Mouse (Mus musculus): ENCODE data around the gene Aamp. TPM values are rescaled to one million over a fixed set of nuclear protein-coding genes. Genes with fewer than 3 reads are reported as not detected.
A peak's percentile ranks its signal among the peaks of the same experiment; 100 is the strongest.

Gene Aamp
- polyA plus RNA-seq, 1 experiment = 201 TPM

GRCm38 (mm10) chr1:74285212-74286010, 873 bp upstream of the Aamp start:
- no peak for TF ChIP-seq CTCF (IDR thresholded peaks at IDR 0.05; ENCODE audit: borderline replicate concordance, control insufficient read depth, extremely low read depth, insufficient read depth, low read length, poor library complexity)
- no peak for TF ChIP-seq POLR2A (IDR thresholded peaks at IDR 0.05; ENCODE audit: control insufficient read depth, extremely low read depth, insufficient read depth, low read length, poor library complexity)
- WGBS = 7% methylated on average over 23 of the region's 23 CpGs
- Histone ChIP-seq H3K4me1 (replicated peaks; ENCODE audit: control insufficient read depth, insufficient read depth, low read length) (peaks cover 9% of the 10 kb centered on the region), H3K4me3 (ENCODE audit: control insufficient read depth, insufficient read depth, low read length) (peak overlapping the region; percentile 59), H3K27ac (ENCODE audit: control insufficient read depth, insufficient read depth, low read length) (no peak overlapping the region), H3K27me3 (ENCODE audit: control insufficient read depth, insufficient read depth, low read length) (no peaks in the 10 kb centered on the region), H3K36me3 (ENCODE audit: control insufficient read depth, insufficient read depth, low read length) (no peaks in the 10 kb centered on the region)
- DNase-seq = no peak

- Histone ChIP-seq H3K36me3 (ENCODE audit: control insufficient read depth, insufficient read depth, low read length) (no peaks in the 10 kb centered on the region), H3K27me3 (ENCODE audit: control insufficient read depth, insufficient read depth, low read length) (no peaks in the 10 kb centered on the region), H3K4me1 (replicated peaks; ENCODE audit: control insufficient read depth, insufficient read depth, low read length) (peaks cover 9% of the 10 kb centered on the region), H3K4me3 (ENCODE audit: control insufficient read depth, insufficient read depth, low read length) (peak overlapping the region; percentile 59), H3K27ac (ENCODE audit: control insufficient read depth, insufficient read depth, low read length) (no peak overlapping the region)
- 8% methylated on average over 15 of the region's 15 CpGs for WGBS
- TF ChIP-seq CTCF (IDR thresholded peaks at IDR 0.05; ENCODE audit: borderline replicate concordance, control insufficient read depth, extremely low read depth, insufficient read depth, low read length, poor library complexity) = no peak
- no peak for TF ChIP-seq POLR2A (IDR thresholded peaks at IDR 0.05; ENCODE audit: control insufficient read depth, extremely low read depth, insufficient read depth, low read length, poor library complexity)
- peak; percentile 68 for DNase-seq
These were observed 663 bp downstream of the Aamp start for GRCm38 (mm10) chr1:74283686-74284463.

DNA sequence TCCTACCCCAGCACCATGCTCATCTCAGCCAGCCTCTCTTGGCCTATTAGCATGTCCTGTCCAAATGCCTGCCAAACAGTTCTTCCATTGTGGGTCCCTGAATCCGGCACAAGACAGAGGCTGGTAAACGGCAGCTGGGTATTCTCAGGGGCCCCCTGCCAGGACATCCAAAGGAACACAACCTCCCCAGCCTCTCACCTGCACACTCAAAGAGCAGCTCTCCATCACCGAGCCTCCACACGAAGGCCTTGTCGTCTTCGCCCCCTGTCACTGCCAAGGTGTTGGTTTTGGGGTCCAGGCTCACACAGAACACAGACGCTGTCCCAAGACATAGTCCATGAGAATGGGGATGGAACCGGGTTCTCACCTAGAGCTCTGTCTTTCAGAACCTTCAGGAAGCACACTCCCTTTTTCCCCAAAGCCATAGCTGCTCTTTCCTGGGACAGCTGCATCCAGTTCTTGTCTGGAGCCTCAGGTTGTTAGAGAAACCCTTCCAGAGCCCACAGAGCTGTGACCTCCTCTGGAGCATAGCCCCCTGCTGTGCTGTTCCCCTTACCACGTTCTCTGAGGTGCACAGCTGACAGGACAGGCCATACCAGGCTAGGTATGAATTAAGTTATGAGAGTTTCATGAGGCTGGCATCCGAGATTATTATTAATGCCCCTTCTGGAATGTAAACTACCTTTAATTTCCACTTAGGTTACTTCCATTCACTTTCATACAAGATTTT, 1.5 kb downstream of the Aamp start:
- Histone ChIP-seq H3K4me3 (ENCODE audit: control insufficient read depth, insufficient read depth, low read length) (no peak overlapping the region), H3K27ac (ENCODE audit: control insufficient read depth, insufficient read depth, low read length) (no peak overlapping the region), H3K27me3 (ENCODE audit: control insufficient read depth, insufficient read depth, low read length) (no peaks in the 10 kb centered on the region), H3K36me3 (ENCODE audit: control insufficient read depth, insufficient read depth, low read length) (no peaks in the 10 kb centered on the region), H3K4me1 (replicated peaks; ENCODE audit: control insufficient read depth, insufficient read depth, low read length) (peaks cover 9% of the 10 kb centered on the region)
- TF ChIP-seq POLR2A (IDR thresholded peaks at IDR 0.05; ENCODE audit: control insufficient read depth, extremely low read depth, insufficient read depth, low read length, poor library complexity) = no peak
- TF ChIP-seq CTCF (IDR thresholded peaks at IDR 0.05; ENCODE audit: borderline replicate concordance, control insufficient read depth, extremely low read depth, insufficient read depth, low read length, poor library complexity) = no peak
- DNase-seq = no peak
- 97% methylated on average over 10 of the region's 10 CpGs for WGBS

- no peak for TF ChIP-seq POLR2A (IDR thresholded peaks at IDR 0.05; ENCODE audit: control insufficient read depth, extremely low read depth, insufficient read depth, low read length, poor library complexity)
- 96% methylated on average over 8 of the region's 8 CpGs for WGBS
- H3K27me3 ChIP-seq (ENCODE audit: control insufficient read depth, insufficient read depth, low read length) = no peaks in the 10 kb centered on the region
- DNase-seq = no peak
- H3K27ac ChIP-seq (ENCODE audit: control insufficient read depth, insufficient read depth, low read length) = no peak overlapping the region
- H3K36me3 ChIP-seq (ENCODE audit: control insufficient read depth, insufficient read depth, low read length) = no peaks in the 10 kb centered on the region
- no peak overlapping the region for H3K4me3 ChIP-seq (ENCODE audit: control insufficient read depth, insufficient read depth, low read length)
- H3K4me1 ChIP-seq (replicated peaks; ENCODE audit: control insufficient read depth, insufficient read depth, low read length) = peaks cover 9% of the 10 kb centered on the region
These were observed 2.7 kb downstream of the Aamp start for GRCm38 (mm10) chr1:74281886-74282285.

DNA sequence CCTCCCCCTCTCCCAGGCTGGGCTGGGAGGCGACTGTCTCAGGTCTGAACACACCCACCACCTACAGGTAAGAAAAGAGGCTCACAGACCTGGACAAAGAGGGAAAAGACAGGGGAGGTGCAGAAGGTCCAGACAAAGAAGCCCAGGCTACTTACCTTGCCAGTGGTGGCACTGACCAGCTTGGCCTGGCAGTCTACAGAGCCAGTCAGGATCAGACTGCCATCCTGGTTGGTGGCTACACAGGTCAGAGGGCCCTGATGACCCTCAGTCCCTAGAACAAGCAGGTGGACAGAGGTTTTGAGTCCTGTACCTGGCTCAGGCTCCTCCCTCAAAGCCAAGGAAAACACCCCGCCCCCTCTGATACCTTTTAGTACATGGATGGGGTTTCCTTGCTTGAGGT, 3.2 kb downstream of the Aamp start:
- Histone ChIP-seq H3K27ac (ENCODE audit: control insufficient read depth, insufficient read depth, low read length) (no peak overlapping the region), H3K27me3 (ENCODE audit: control insufficient read depth, insufficient read depth, low read length) (no peaks in the 10 kb centered on the region), H3K36me3 (ENCODE audit: control insufficient read depth, insufficient read depth, low read length) (no peaks in the 10 kb centered on the region), H3K4me1 (replicated peaks; ENCODE audit: control insufficient read depth, insufficient read depth, low read length) (peaks cover 9% of the 10 kb centered on the region), H3K4me3 (ENCODE audit: control insufficient read depth, insufficient read depth, low read length) (no peak overlapping the region)
- TF ChIP-seq POLR2A (IDR thresholded peaks at IDR 0.05; ENCODE audit: control insufficient read depth, extremely low read depth, insufficient read depth, low read length, poor library complexity) = no peak
- no peak for TF ChIP-seq CTCF (IDR thresholded peaks at IDR 0.05; ENCODE audit: borderline replicate concordance, control insufficient read depth, extremely low read depth, insufficient read depth, low read length, poor library complexity)
- DNase-seq = no peak
- WGBS = 96% methylated on average over 2 of the region's 2 CpGs

DNA sequence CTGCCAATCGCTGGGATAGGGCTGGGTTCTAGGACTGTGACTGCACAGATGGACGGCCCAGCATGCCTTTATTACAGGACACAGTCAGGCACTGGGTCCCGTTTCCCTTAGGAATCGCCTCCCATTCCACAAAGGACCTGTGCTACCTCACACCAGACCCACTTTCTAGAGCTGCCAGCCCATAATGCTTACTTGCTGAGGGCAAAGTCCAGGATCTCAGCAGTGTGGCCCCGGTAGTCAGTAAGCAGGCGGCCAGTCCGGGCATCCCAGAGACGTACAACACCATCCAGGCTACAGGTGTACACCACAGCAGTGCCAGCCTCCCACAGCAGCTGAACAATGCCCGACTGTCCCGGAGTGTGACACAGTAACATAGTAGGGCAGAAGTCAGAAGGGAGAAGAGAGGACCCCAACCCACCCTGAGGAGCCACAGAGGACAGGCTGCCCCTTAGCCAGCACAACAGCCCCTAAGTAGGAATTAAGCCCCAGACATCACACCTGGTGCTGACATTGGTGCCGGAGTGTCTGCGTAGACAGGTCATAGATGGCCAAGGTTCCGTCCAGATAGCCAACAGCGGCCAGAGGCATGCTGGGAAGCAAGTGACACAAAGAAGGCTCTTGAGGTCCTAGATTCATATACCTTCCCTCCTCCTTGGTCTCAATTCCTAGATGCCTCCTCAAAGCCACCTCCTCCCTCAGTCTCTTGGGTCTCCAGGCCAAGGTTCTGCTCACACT, 3.8 kb downstream of the Aamp start:
- H3K27ac ChIP-seq (ENCODE audit: control insufficient read depth, insufficient read depth, low read length) = no peak overlapping the region
- no peak for DNase-seq
- 97% methylated on average over 14 of the region's 14 CpGs for WGBS
- no peak for TF ChIP-seq POLR2A (IDR thresholded peaks at IDR 0.05; ENCODE audit: control insufficient read depth, extremely low read depth, insufficient read depth, low read length, poor library complexity)
- no peak for TF ChIP-seq CTCF (IDR thresholded peaks at IDR 0.05; ENCODE audit: borderline replicate concordance, control insufficient read depth, extremely low read depth, insufficient read depth, low read length, poor library complexity)
- no peak overlapping the region for H3K4me3 ChIP-seq (ENCODE audit: control insufficient read depth, insufficient read depth, low read length)
- no peaks in the 10 kb centered on the region for H3K36me3 ChIP-seq (ENCODE audit: control insufficient read depth, insufficient read depth, low read length)
- H3K4me1 ChIP-seq (replicated peaks; ENCODE audit: control insufficient read depth, insufficient read depth, low read length) = peaks cover 9% of the 10 kb centered on the region
- H3K27me3 ChIP-seq (ENCODE audit: control insufficient read depth, insufficient read depth, low read length) = no peaks in the 10 kb centered on the region

Measured in thymus, adult 2 months (tissue).